Comparison of ENCODE assay signal across 9 mouse cellular contexts in the genomic region with DNA sequence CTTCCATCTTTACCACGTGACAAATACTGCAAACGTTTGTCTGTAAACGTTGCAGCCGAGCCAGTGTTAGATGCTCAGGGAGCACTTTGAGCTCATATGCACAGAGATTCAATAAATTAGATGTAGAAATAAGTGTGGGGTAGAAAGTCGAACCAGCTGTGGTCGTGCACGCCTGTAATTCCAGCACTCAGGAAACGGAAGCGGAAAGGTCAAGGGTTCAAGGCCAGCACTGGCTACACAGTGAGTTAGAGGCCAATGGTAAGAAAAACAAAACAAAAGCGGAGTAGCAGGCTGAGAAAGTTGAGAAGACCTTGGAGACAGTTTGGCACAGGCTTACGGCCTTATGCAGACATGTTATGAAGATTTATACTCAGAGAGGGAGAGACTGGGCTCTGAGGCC.
DNase-seq lines count a peak whose midpoint lies in the region; ATAC-seq and TF ChIP-seq lines count a peak whose summit lies in the region.
"Had no signal": no experiment of that assay in that cellular context is flagged by ENCODE, and none has a peak within 500 bp of the region (broad histone marks: within the 10 kb centered on the region; RNA-seq: fewer than 3 reads in every experiment).

No protein-coding gene starts in this region.

- 29% methylated on average over 11 of the region's 11 CpGs for WGBS in stomach, embryonic 14.5 days
- WGBS in stomach, postnatal 0 days: 32% methylated on average over 11 of the region's 11 CpGs
- WGBS in limb, embryonic 12.5 days: 26% methylated on average over 11 of the region's 11 CpGs

- H3K9me3 ChIP-seq in stomach, embryonic 14.5 days (ENCODE audit: control insufficient read depth, low read depth, low read length): no peaks in the 10 kb centered on the region
- H3K9me3 ChIP-seq in stomach, postnatal 0 days (ENCODE audit: control insufficient read depth, low read length): no peaks in the 10 kb centered on the region
- H3K9me3 ChIP-seq in limb, embryonic 12.5 days: no peaks in the 10 kb centered on the region

- no peak for TF ChIP-seq EP300 in stomach, postnatal 0 days (optimal IDR thresholded peaks at IDR 0.05)

- H3K9ac ChIP-seq in stomach, embryonic 14.5 days (replicated peaks; ENCODE audit: low read depth, low read length): no peak overlapping the region
- H3K9ac ChIP-seq in stomach, postnatal 0 days (ENCODE audit: low read length): no peak overlapping the region
- H3K9ac ChIP-seq in limb, embryonic 12.5 days (replicated peaks): no peak overlapping the region

- DNase-seq in stomach, postnatal 0 days (ENCODE audit: low spot score): no peak
- DNase-seq in forelimb bud, embryonic 11.5 days (ENCODE audit: low read depth, low spot score): peak; percentile 45
- DNase-seq in gastrocnemius, adult 8-10 months (ENCODE audit: low spot score in 2 of 2): no peak
- no peak for DNase-seq in spleen, postnatal 14 days (ENCODE audit: low spot score in 2 of 2)
- DNase-seq in left cerebral cortex, adult 2 months (ENCODE audit: extremely low spot score in 1 of 2, low spot score in 2 of 2): no peak
- DNase-seq in left cerebral cortex, adult 9 months (ENCODE audit: low spot score in 2 of 2): no peak

- intact Hi-C loops in left cerebral cortex, adult 2 months (cut with DNase I): no loop called here

- peak; percentile 74; the same call in 1 of the 2 replicates for ATAC-seq in stomach, embryonic 14.5 days (ENCODE audit: insufficient number of reproducible peaks, insufficient read depth, low FRiP score, low read depth)
- ATAC-seq in stomach, postnatal 0 days (ENCODE audit: low FRiP score, low TSS enrichment): no peak
- ATAC-seq in limb, embryonic 12.5 days (ENCODE audit: insufficient number of reproducible peaks, insufficient read depth, low FRiP score, low TSS enrichment, low read depth): 0 out of 2 replicates have a peak, but pooled peaks have one; percentile 70
- ATAC-seq: midbrain, embryonic 16.5 days had no signal

- no peak overlapping the region for H3K4me3 ChIP-seq in stomach, embryonic 14.5 days (ENCODE audit: low read depth, low read length)
- H3K4me3 ChIP-seq in stomach, postnatal 0 days (ENCODE audit: low read depth, low read length): no peak overlapping the region
- no peak overlapping the region for H3K4me3 ChIP-seq in limb, embryonic 12.5 days (replicated peaks)
- no peak overlapping the region for H3K4me3 ChIP-seq in left cerebral cortex, adult 2 months

- TF ChIP-seq CTCF in stomach, postnatal 0 days (IDR thresholded peaks at IDR 0.05; ENCODE audit: low read depth): no peak
- no peak for TF ChIP-seq CTCF in left cerebral cortex, adult 2 months (IDR thresholded peaks at IDR 0.05)

- no peaks in the 10 kb centered on the region for H3K27me3 ChIP-seq in stomach, embryonic 14.5 days (ENCODE audit: control insufficient read depth, insufficient read depth, low read length)
- H3K27me3 ChIP-seq in stomach, postnatal 0 days (ENCODE audit: control insufficient read depth, insufficient read depth, low read length): no peaks in the 10 kb centered on the region
- no peaks in the 10 kb centered on the region; the same call in 1 of the 2 replicates for H3K27me3 ChIP-seq in limb, embryonic 12.5 days

- H3K4me2 ChIP-seq in stomach, embryonic 14.5 days (replicated peaks; ENCODE audit: low read depth, low read length): no peak overlapping the region
- H3K4me2 ChIP-seq in stomach, postnatal 0 days (replicated peaks; ENCODE audit: low read depth): no peak overlapping the region
- no peak overlapping the region for H3K4me2 ChIP-seq in limb, embryonic 12.5 days

- no peaks in the 10 kb centered on the region for H3K36me3 ChIP-seq in stomach, embryonic 14.5 days (ENCODE audit: control insufficient read depth, insufficient read depth, low read length)
- H3K36me3 ChIP-seq in stomach, postnatal 0 days (ENCODE audit: control insufficient read depth, insufficient read depth, low read length): no peaks in the 10 kb centered on the region
- no peaks in the 10 kb centered on the region for H3K36me3 ChIP-seq in limb, embryonic 12.5 days

- H3K27ac ChIP-seq in stomach, embryonic 14.5 days (ENCODE audit: low read length): peak overlapping the region; percentile 21; the same call in 1 of the 2 replicates
- no peak overlapping the region for H3K27ac ChIP-seq in stomach, postnatal 0 days (replicated peaks)
- no peak overlapping the region for H3K27ac ChIP-seq in limb, embryonic 12.5 days
- no peak overlapping the region for H3K27ac ChIP-seq in left cerebral cortex, adult 2 months

- H3K4me1 ChIP-seq in stomach, embryonic 14.5 days (ENCODE audit: control insufficient read depth, insufficient read depth, low read length): no peaks in the 10 kb centered on the region
- H3K4me1 ChIP-seq in stomach, postnatal 0 days (replicated peaks; ENCODE audit: control insufficient read depth, insufficient read depth): no peaks in the 10 kb centered on the region
- peaks cover 6% of the 10 kb centered on the region for H3K4me1 ChIP-seq in limb, embryonic 12.5 days (replicated peaks)
